Mouse (Mus musculus) heart, embryonic 14.5 days (tissue): ENCODE results near the gene Lat. TPM values are rescaled to one million over a fixed set of nuclear protein-coding genes. Genes with fewer than 3 reads are reported as not detected.

Experiments
- microRNA-seq: library from miRNA; unstranded; fragments of <30 nt; microRNA quantifications from one replicate; pipeline ENCODE4, GENCODE M21; 2016
- polyA plus RNA-seq: library from polyadenylated mRNA; unstranded; fragments of >200 nt; fragmentation: Nextera tagmentation; extraction: Ambion mirVana; gene quantifications from 2 replicates; pipeline ENCODE4 v1.2.1, GENCODE M21; 2014

The Lat gene
- polyA plus RNA-seq, 1 experiment from 2014 or later = 3.4 TPM

Small RNA genes lying within 50 kb of the gene (microRNA-seq; reads per million reads assigned to microRNA genes)
- gene Mir7058 = not detected

Other genes starting within 250 kb of the Lat start
- 33.8 and 39.0 TPM in 2 replicates for gene Xpo6, start 169.1 kb downstream of the Lat start, polyA plus RNA-seq
- gene Sbk1, start 97.0 kb downstream of the Lat start, polyA plus RNA-seq = 15.2 and 16.8 TPM in 2 replicates
- gene Spns1, start 7.9 kb upstream of the Lat start, polyA plus RNA-seq = 35.1 and 35.8 TPM in 2 replicates
- gene Nfatc2ip, start 27.2 kb upstream of the Lat start, polyA plus RNA-seq = 1.3 and 2.0 TPM in 2 replicates
- gene Cd19, start 45.3 kb upstream of the Lat start, polyA plus RNA-seq = not detected in 2 replicates
- gene Rabep2, start 59.2 kb upstream of the Lat start, polyA plus RNA-seq = 19.6 and 19.8 TPM in 2 replicates
- gene Atp2a1, start 93.5 kb upstream of the Lat start, polyA plus RNA-seq = 0.26 and 1.3 TPM in 2 replicates
- 35.6 and 39.0 TPM in 2 replicates for gene Sh2b1, start 105.9 kb upstream of the Lat start, polyA plus RNA-seq
- gene Tufm, start 117.8 kb upstream of the Lat start, polyA plus RNA-seq = 188 and 199 TPM in 2 replicates
- gene Atxn2l, start 133.9 kb upstream of the Lat start, polyA plus RNA-seq = 31.2 and 38.8 TPM in 2 replicates
- gene Eif3c, start 196.8 kb upstream of the Lat start, polyA plus RNA-seq = 112 and 116 TPM in 2 replicates
- 0.53 and 0.81 TPM in 2 replicates for gene Apobr, start 215.4 kb upstream of the Lat start, polyA plus RNA-seq
- gene Cln3, start 216.2 kb upstream of the Lat start, polyA plus RNA-seq = 14.2 and 21.8 TPM in 2 replicates
- gene Il27, start 225.4 kb upstream of the Lat start, polyA plus RNA-seq = not detected in 2 replicates